Mouse (Mus musculus): ENCODE measurements around the gene Zfp423.

Zfp423 gene

GRCm38 (mm10) chr8:87667297-87667696 is 292.1 kb downstream of the Zfp423 start:
- in situ Hi-C loops (cut with MseI, MboI), result no loop called here

GRCm38 (mm10) chr8:87665337-87665736 is 294.1 kb downstream of the Zfp423 start:
- in situ Hi-C loops (cut with MseI, MboI), result no loop called here

- in situ Hi-C loops (cut with MseI, MboI), result no loop called here
Observed at GRCm38 (mm10) chr8:87664217-87664509, 295.2 kb downstream of the Zfp423 start.

- in situ Hi-C loops (cut with MseI, MboI), result no loop called here
Observed at GRCm38 (mm10) chr8:87663349-87664216, 295.8 kb downstream of the Zfp423 start.

GRCm38 (mm10) chr8:87662811-87663341 is 296.5 kb downstream of the Zfp423 start:
- in situ Hi-C loops (cut with MseI, MboI), result no loop called here

- in situ Hi-C loops (cut with MseI, MboI), result no loop called here
Observed at GRCm38 (mm10) chr8:87662307-87662771, 297.1 kb downstream of the Zfp423 start.

GRCm38 (mm10) chr8:87660916-87661910 is 298.2 kb downstream of the Zfp423 start:
- in situ Hi-C loops (cut with MseI, MboI), result no loop called here

GRCm38 (mm10) chr8:87660029-87660915 is 299.1 kb downstream of the Zfp423 start:
- in situ Hi-C loops (cut with MseI, MboI), result no loop called here

GRCm38 (mm10) chr8:87657488-87657887 is 301.9 kb downstream of the Zfp423 start:
- in situ Hi-C loops (cut with MseI, MboI), result no loop called here

GRCm38 (mm10) chr8:87656484-87657230 is 302.7 kb downstream of the Zfp423 start:
- in situ Hi-C loops (cut with MseI, MboI), result no loop called here

- in situ Hi-C loops (cut with MseI, MboI), result no loop called here
Observed at GRCm38 (mm10) chr8:87655946-87656345, 303.4 kb downstream of the Zfp423 start.

- in situ Hi-C loops (cut with MseI, MboI), result no loop called here
Observed at GRCm38 (mm10) chr8:87647781-87648180, 311.6 kb downstream of the Zfp423 start.

- in situ Hi-C loops (cut with MseI, MboI), result no loop called here
Observed at GRCm38 (mm10) chr8:87645829-87646483, 313.4 kb downstream of the Zfp423 start.

- in situ Hi-C loops (cut with MseI, MboI), result no loop called here
Observed at GRCm38 (mm10) chr8:87645371-87645770, 314.0 kb downstream of the Zfp423 start.

GRCm38 (mm10) chr8:87640930-87641329 is 318.5 kb downstream of the Zfp423 start:
- in situ Hi-C loops (cut with MseI, MboI), result no loop called here

- in situ Hi-C loops (cut with MseI, MboI), result no loop called here
Observed at GRCm38 (mm10) chr8:87636226-87636742, 323.1 kb downstream of the Zfp423 start.

- in situ Hi-C loops (cut with MseI, MboI), result no loop called here
Observed at GRCm38 (mm10) chr8:87631776-87632175, 327.6 kb downstream of the Zfp423 start.

GRCm38 (mm10) chr8:87629656-87630055 is 329.7 kb downstream of the Zfp423 start:
- in situ Hi-C loops (cut with MseI, MboI), result no loop called here

GRCm38 (mm10) chr8:87621181-87621580 is 338.2 kb downstream of the Zfp423 start:
- in situ Hi-C loops (cut with MseI, MboI), result no loop called here

GRCm38 (mm10) chr8:87620225-87620624 is 339.2 kb downstream of the Zfp423 start:
- in situ Hi-C loops (cut with MseI, MboI), result no loop called here
